Mouse (Mus musculus): ENCODE measurements around the gene Nprl3. TPM values are rescaled to one million over a fixed set of nuclear protein-coding genes. Genes with fewer than 3 reads are reported as not detected.
"Not testable (repeated sequence)": the region's sequence is repeated elsewhere in the genome, so short reads cannot be mapped to it uniquely, and the experiment has no call there.

Gene Nprl3
- 38.5 and 39.4 TPM in 2 replicates for polyA plus RNA-seq (2015; fragmentation: Nextera tagmentation; extraction: Ambion mirVana)

GRCm38 (mm10) chr11:32267188-32267884 is at the start of gene Nprl3:
TSS of gene Nprl3 (minus strand) at chr11:32267707.
- peak; percentile 96 for DNase-seq (ENCODE audit: low spot score)

DNA sequence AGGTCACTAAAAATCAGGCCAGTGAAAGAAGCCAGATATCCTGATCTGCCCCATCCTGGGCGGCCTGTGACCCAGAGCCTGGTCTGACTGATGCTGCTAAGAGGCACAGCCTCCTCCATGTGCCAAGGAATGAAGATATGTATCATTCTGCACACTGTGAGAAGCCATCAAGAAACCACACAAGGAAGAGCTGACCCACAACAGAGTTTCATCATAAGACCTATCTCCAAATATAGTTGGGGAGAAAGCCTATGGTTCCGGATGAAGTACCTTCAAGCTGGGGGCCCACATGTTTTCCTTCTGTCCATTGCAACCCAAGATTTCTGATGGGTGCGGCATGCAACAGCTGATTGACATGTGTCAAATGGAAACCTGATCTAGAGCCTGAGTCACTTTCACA is 48.5 kb upstream of the Nprl3 start:
- DNase-seq (ENCODE audit: low spot score): no peak

DNA sequence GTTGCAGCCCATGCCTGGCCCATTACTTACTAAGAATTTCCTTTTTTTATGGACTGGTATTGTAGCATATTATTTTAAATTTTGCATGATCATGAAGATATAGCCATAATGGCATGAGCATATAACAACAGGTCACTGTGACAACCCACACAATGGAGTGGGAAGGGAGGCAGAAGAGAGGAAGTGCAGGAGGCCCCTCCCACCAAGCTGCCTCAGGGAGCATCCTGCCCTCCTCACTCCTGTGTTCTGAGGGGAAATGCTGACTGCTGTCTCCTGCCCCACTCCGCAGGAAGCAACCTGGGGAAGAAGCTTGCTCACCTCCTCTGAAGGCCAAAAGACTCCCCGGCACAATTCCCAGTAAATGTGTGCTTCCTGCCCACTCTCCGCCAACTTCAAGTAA is 42.4 kb upstream of the Nprl3 start:
- DNase-seq (ENCODE audit: low spot score): no peak

- DNase-seq (ENCODE audit: low spot score): no peak
Measured at GRCm38 (mm10) chr11:32309446-32309845, 41.9 kb upstream of the Nprl3 start.

DNA sequence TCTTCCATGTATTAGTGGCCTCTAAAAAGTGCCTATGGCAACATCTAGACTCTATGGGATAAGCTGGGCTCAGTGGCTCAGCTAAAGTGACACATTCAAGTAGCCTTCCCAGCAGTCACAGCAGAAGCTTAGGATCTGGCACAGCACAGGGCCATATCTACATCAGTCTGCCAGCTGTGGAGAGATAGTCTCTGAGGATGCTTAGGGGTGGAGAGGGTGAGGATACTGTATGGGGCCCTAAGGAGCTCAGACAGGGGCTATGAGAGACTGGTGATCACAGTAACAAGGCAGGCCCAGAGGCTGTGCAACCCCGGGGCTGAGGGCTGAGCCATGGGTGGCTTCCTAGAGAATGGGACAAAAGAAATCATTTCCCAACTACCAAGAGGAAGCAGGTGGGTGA is 39.5 kb upstream of the Nprl3 start:
- DNase-seq (ENCODE audit: low spot score): no peak

DNA sequence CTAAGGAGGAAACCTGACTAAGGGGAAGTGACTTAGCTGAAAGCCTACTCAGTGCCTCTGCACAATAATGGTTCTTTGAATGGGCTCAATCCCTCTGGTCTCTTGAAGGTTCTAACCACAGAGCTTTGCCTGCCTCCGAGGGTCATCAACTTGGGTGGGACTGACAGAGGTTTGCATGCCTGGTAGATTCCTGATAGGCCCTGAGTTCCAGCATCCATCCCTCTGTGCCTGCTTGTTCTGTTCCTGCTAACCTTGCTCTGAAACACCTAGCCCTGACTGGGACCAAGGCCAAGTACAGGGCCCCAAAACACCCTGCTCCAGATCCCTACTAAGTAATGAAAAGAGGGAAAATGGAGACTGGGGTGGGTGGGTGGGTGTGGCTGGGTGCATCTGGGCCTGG is 35.9 kb upstream of the Nprl3 start:
- no peak for DNase-seq (ENCODE audit: low spot score)

DNA sequence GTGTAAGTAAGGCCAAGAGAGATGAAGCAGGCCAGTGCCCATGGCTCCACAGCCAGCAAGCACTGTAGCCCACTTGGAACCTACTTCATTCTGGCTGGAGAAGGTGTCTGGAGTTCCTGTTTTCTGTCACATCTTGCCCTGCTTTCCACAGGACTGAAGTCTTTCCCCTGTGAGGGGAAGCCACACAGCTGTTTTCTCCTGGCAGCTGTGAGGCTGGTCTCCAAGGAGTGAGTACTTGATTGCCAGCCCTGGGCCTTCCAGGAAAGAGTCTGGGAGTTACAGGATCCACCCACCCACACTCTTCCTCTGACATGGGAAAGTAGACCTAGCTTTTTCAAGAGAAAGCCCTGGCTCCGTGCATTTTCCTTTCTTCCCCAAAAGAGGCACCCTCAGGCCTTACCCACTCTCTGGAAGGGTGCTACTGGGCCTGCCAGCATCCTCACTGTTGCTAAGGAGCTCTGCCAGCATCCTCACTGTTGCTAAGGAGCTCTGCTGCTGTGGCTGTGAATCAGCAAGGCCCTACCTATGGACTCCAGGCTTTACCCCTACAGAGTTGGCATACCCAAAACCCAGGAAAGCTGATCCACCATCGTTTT is 35.4 kb upstream of the Nprl3 start:
- DNase-seq (ENCODE audit: low spot score): no peak

- DNase-seq (ENCODE audit: low spot score): no peak
Measured at GRCm38 (mm10) chr11:32301506-32301905, 34.0 kb upstream of the Nprl3 start.

DNA sequence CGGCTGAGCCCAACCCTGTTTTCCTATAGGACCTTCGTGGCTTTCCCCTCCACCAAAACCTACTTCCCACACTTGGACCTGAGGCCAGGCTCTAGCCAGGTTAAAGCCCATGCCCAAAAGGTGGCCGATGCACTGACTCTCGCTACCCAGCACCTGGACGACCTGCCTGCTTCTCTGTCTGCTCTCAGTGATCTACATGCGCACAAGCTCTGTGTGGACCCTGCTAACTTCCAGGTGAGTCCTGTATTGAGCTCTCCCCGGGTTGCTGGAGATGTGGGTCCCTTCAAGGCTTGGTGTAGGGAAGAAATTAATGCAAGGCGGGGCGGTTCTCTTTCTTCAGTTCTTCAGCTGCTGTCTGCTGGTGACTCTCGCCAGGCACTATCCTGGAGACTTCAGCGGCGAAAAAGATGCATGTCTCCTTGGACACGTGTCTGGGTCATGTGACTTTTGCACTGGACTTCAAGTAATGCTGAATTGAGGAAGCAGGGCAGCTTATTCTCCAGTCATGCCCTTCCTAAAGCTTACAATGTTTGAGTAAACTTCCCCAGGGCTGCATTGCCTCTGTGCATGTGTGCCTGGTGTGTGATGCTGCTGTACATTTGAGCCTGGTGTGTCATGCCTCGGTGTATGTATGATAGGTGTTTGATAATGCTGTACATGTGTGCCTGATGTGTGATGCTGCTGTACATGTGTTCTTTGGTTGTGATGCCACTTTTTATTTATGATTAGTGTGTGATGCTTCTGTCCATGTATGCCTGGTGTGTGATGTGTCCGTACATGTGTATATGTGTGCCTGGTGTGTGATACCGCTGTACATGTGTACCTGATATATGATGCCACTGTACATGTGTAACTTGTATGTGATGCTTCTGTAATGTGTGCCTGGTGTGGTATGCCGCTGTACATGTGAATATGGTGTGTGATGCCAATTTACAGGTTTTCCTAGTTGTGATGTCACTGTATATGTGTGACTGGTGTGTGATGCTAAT is 33.1 kb upstream of the Nprl3 start:
- DNase-seq (ENCODE audit: low spot score): no peak

- DNase-seq (ENCODE audit: low spot score): peak; percentile 49
Measured at GRCm38 (mm10) chr11:32299865-32300264, 32.4 kb upstream of the Nprl3 start, which contains the start of gene Hbq1a. TSS of gene Hbq1a (plus strand) at chr11:32300069.

DNA sequence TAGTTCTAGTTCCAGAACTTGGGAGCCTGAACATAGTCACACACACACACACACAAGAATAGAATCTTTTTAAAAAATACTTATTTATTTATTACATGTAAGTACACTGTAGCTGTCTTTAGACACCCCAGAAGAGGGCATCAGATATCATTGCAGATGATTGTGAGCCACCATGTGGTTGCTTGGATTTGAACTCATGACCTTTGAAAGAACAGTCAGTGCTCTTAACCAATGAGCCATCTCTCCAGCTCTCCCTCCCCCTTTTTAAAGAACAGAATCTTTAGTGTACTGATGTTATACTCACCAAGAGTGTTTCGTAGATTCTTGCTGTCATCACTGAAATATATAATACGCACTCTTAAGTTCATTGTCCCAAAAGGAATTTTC is 31.0 kb upstream of the Nprl3 start:
- DNase-seq (ENCODE audit: low spot score): no peak

DNA sequence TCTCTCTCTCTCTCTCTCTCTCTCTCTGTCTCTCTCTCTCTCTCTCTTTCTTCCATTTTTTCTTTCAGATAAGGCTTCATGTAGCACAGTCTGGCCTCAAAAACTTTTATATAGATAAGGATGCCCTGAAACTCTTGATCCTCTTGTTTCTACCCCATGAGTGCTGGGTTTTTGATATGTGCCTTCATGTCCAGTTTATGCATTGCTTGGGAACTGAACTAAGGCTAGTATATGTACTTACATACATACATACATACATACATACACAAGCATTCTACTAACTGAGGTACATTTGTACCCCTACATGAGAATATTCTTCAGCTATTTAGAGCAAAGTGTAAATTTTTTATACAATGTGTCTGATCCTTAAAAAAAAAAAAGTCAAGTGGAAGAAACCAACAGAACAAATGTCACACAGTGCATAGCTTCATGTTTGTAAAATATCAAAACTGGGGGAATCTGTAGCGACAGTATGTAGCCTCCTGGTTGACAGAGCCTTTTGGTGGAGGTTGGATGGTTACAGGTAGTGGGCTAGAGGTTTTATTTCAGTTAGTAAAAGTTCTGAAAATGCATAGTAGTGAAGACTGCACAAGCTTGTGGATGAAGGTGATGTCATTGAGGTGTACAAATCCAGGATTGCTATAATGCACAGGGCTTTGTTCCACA is 30.5 kb upstream of the Nprl3 start:
- DNase-seq (ENCODE audit: low spot score): no peak

- DNase-seq (ENCODE audit: low spot score): not testable (repeated sequence)
Measured at GRCm38 (mm10) chr11:32297417-32297816, 29.9 kb upstream of the Nprl3 start.

- DNase-seq (ENCODE audit: low spot score): not testable (repeated sequence)
Measured at GRCm38 (mm10) chr11:32296203-32296602, 28.7 kb upstream of the Nprl3 start, which contains the start of gene Hba-a2. TSS of gene Hba-a2 (plus strand) at chr11:32296489.

- DNase-seq (ENCODE audit: low spot score): not testable (repeated sequence)
Measured at GRCm38 (mm10) chr11:32293479-32293878, 26.0 kb upstream of the Nprl3 start.

DNA sequence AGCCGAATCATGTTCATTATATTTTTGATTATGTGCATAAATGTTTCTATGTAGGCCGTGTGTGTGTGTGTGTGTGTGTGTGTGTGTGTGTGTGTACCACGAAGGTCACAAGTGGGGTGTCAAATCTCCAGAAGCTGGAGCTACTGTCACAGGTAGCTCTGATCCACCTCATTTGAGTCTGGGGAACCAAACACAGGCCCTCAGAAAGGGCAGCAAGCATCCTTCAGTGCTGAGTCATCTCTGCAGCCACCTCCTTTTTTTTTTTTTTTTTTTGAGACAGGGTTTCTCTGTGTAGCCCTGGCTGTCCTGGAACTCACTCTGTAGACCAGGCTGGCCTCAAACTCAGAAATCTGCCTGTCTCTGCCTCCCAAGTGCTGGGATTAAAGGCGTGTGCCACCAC is 25.3 kb upstream of the Nprl3 start:
- not testable (repeated sequence) for DNase-seq (ENCODE audit: low spot score)

DNA sequence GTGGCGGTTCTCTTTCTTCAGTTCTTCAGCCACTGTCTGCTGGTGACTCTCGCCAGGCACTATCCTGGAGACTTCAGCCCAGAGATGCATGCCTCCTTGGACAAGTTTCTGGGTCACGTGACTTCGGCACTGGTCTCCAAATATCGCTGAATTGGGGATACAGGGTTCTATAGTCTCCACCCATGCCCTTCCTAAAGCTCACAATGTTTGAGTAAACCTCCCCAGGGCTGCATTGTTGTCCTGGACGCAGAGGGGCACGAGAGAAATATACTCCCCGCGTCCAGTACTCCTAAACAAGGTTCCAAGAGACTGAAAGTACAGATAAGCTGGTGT is 20.0 kb upstream of the Nprl3 start:
- no peak for DNase-seq (ENCODE audit: low spot score)

- DNase-seq (ENCODE audit: low spot score): peak; percentile 58
Measured at GRCm38 (mm10) chr11:32286695-32287492, 19.4 kb upstream of the Nprl3 start, which contains the start of gene Hbq1b. TSS of gene Hbq1b (plus strand) at chr11:32286965.

DNA sequence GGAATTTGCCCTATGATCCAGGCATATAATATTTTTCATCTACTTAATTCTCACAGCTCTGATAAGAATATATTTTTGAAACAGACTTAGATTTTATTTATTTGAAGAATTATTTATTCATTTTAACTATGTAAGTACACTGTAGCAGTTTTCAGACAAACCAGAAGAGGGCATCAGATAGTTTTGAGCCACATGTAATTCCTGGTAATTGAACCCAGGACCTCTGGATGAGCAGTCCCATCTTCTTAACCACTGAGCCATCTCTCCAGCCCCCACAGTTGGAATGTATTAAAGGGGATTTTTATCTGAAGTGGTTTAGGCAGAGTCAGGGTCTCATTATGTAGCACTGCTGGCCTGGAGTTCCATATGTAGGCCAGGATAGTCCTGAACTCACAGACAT is 18.4 kb upstream of the Nprl3 start:
- DNase-seq (ENCODE audit: low spot score): not testable (repeated sequence)

GRCm38 (mm10) chr11:32285031-32285775 is 17.7 kb upstream of the Nprl3 start:
- no peak for DNase-seq (ENCODE audit: low spot score)
